Mouse (Mus musculus) myocyte (in vitro differentiated cells): ENCODE data around the gene Zdhhc17.

Experiments used
- CEBPB ChIP-seq: IDR thresholded peaks from 2 replicates; pipeline ENCODE4 v1.6.1; 2011; ENCODE audit warnings: mild to moderate bottlenecking, moderate library complexity; ENCODE audit not compliant: poor library complexity, insufficient read depth, severe bottlenecking
- MYOD1 ChIP-seq, 3 experiments: IDR thresholded peaks; one replicate each; pipeline ENCODE4 v1.6.1; 2011; ENCODE audit warnings: control low read depth in 2 of 3, low read depth in 2 of 3, mild to moderate bottlenecking in 2 of 3, moderate library complexity in 1 of 3; ENCODE audit not compliant: insufficient read length in 2 of 3, control insufficient read depth in 1 of 3
- MYOG ChIP-seq, 3 experiments: IDR thresholded peaks; one replicate each; pipeline ENCODE4 v1.6.1; 2011; ENCODE audit warnings: control low read depth in 2 of 3, low read depth in 2 of 3, mild to moderate bottlenecking in 2 of 3; ENCODE audit not compliant: insufficient read length in 2 of 3, control insufficient read depth in 1 of 3, insufficient read depth in 1 of 3
- POLR2A ChIP-seq: IDR thresholded peaks from one replicate; pipeline ENCODE4 v1.6.1; 2011; ENCODE audit warnings: low read depth, mild to moderate bottlenecking, control low read depth, moderate library complexity; ENCODE audit not compliant: insufficient read length
- POLR2AphosphoS2 ChIP-seq: IDR thresholded peaks from one replicate; pipeline ENCODE4 v1.6.1; 2011; ENCODE audit warnings: low read depth, control low read depth; ENCODE audit not compliant: insufficient read length
- REST ChIP-seq: IDR thresholded peaks from one replicate; pipeline ENCODE4 v1.6.1; 2011; ENCODE audit warnings: mild to moderate bottlenecking, control low read depth, moderate library complexity; ENCODE audit not compliant: insufficient read depth, insufficient read length
- TCF12 ChIP-seq: IDR thresholded peaks from one replicate; pipeline ENCODE4 v1.6.1; 2011; ENCODE audit warnings: mild to moderate bottlenecking, control low read depth; ENCODE audit not compliant: poor library complexity, insufficient read depth, severe bottlenecking
- USF1 ChIP-seq: IDR thresholded peaks from one replicate; pipeline ENCODE4 v1.6.1; 2011; ENCODE audit warnings: low read depth, mild to moderate bottlenecking, control low read depth, moderate library complexity

GRCm38 (mm10) chr10:110976046-110976445 lies 33.9 kb downstream of the Zdhhc17 start:
- TF ChIP-seq USF1 (no peak), MYOG (IDR thresholded peaks at IDR 0.05; ENCODE audit: control insufficient read depth in 1 of 3, insufficient read depth in 1 of 3, insufficient read length in 2 of 3, low read depth in 2 of 3) (no peak), POLR2AphosphoS2 (no peak), POLR2A (no peak), CEBPB (no peak), REST (no peak), MYOD1 (IDR thresholded peaks at IDR 0.05; ENCODE audit: control insufficient read depth in 1 of 3, insufficient read length in 2 of 3, low read depth in 2 of 3) (no peak), TCF12 (no peak)
